Mouse (Mus musculus): ENCODE data around the gene Desi1.
"Not testable (repeated sequence)": the region's sequence is repeated elsewhere in the genome, so short reads cannot be mapped to it uniquely, and the experiment has no call there.

Desi1 gene

GRCm38 (mm10) chr15:82019288-82019687 lies 14.4 kb downstream of the Desi1 start:
- DNase-seq (ENCODE audit: low spot score in 2 of 2), result no peak

- no peak for DNase-seq (ENCODE audit: low spot score in 2 of 2)
These were observed 16.2 kb downstream of the Desi1 start for GRCm38 (mm10) chr15:82017461-82017860.

DNA sequence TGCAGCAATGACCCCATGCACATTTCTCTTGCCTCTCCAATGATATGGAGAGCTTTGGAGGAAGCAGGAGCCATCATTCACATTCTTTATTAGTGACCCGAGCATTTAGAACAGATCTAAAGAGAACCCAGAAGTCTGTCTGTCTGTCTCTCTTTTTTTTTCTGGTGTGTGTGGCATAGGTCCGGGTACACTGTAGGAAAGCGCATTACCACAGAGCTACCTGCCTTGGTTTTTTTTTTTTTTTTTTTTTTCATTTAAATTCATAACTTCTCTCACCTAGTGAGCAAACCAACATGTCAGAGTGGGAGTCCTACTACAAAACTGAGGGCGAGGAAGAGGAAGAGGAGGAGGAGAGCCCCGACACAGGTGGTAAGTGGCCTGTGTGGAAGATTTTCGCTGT lies 16.8 kb downstream of the Desi1 start:
- no peak for DNase-seq (ENCODE audit: low spot score in 2 of 2)

DNA sequence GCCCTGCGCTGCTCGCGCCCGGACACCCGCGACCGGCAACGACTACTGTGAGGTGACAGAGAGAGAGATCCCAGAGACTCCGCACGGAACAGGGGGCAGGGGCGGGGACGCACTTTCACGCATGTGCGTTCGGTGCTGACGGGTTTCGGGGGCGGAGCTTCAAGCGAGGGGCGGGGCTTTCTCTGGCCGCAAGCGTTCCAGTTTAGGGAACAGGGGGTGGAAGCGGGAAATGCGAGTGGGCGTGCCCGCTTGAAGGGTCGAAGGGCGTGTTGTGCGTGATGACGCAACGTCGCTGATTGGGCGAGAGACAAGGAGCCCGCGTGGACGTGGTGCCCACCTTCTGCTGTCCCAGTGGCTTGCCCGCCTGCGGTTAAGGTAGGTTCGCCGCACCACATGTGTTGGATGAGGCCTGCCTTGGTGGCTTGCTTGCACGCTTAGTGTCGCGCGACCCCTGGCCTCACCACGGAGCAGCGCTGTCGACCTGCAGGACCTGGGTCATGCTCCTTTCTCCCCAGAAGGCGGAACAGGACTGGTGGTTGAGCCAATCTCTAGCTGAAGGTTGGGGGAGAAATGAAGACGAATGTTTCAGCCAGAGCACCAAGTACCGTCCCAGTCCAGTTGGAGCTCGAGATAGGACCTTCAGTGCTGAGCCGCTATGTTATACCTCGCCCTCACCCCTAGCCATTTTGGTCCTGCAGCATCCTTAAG lies 17.4 kb downstream of the Desi1 start:
- peak; percentile 97 to 99 for DNase-seq (ENCODE audit: low spot score in 2 of 2)

GRCm38 (mm10) chr15:82015392-82016100 lies 18.1 kb downstream of the Desi1 start:
- peak in 1 of 2 experiments; percentile 21 for DNase-seq (ENCODE audit: low spot score in 2 of 2)

DNA sequence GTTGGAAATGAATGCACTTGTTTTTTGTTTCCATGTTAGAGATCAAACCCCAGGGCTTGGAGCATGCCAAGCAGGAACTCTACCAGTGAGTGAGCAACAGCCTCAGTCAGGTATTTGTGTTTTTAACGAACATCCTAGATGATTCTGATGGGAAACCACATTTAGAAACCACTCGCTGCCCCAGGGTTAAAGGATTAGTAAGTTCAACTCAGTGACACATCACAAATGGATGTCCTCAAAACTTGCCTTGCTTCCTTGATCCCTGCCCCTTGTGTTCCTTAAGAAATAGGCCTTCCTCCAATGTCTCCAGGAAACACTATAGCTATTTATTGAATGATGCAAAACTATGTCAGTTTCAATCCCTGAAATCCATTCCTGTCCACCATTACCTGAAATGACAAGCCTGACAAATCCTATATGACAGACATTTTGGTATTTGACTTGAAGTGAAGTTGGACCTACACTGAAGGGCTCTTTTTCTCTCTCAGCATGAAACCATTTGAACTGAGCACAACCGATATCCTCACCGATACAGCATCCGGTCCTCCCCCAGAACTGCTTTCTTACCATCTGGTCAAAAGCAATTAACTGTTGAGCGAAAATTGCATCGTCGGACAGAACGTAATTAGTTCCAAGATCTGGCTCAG lies 18.8 kb downstream of the Desi1 start:
- no peak for DNase-seq (ENCODE audit: low spot score in 2 of 2)

- no peak for DNase-seq (ENCODE audit: low spot score in 2 of 2)
These were observed 21.7 kb downstream of the Desi1 start for GRCm38 (mm10) chr15:82011947-82012346.

DNA sequence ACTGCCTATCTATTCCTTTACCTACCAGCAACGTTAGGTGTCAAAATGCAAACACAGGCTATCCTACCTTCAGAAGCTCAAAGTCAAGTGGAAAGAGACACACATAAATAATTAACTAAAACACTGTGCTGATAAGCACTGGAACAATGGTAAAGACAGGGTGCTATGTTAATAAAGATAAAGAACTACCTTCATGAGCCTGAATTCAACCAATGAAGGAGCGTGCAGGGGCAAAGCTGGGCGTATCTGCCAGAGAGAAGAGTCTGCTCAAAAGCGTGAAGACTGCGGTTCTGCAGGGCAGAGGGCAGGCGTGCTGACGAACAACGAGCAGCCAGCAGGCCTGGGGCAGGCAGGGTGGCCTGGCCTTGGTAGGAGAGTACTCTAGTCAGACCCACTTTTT lies 29.4 kb downstream of the Desi1 start:
- DNase-seq (ENCODE audit: low spot score in 2 of 2), result no peak

DNA sequence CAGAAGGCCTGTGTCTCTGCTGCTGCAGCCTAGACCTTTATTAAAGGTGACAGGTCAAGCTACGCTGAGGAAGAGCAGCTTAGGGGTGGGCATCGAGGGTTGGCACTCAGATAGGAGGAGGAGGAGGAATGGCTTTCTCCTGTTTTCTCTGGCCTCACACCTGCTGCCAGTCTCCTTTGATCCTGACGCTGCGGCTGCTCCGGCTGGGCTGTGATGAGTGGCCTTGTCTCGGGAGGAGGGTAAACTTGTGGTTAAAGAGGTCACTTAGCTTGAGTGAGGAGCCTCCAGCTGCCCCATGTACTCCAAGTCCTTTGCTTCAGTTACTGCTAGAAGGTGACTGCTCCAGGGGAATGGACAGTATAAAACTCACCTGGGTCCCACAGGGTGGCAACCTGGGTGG lies 39.7 kb downstream of the Desi1 start:
- no peak for DNase-seq (ENCODE audit: low spot score in 2 of 2)

- peak; percentile 20 to 28 for DNase-seq (ENCODE audit: low spot score in 2 of 2)
These were observed 43.1 kb downstream of the Desi1 start for GRCm38 (mm10) chr15:81990549-81990948.

DNA sequence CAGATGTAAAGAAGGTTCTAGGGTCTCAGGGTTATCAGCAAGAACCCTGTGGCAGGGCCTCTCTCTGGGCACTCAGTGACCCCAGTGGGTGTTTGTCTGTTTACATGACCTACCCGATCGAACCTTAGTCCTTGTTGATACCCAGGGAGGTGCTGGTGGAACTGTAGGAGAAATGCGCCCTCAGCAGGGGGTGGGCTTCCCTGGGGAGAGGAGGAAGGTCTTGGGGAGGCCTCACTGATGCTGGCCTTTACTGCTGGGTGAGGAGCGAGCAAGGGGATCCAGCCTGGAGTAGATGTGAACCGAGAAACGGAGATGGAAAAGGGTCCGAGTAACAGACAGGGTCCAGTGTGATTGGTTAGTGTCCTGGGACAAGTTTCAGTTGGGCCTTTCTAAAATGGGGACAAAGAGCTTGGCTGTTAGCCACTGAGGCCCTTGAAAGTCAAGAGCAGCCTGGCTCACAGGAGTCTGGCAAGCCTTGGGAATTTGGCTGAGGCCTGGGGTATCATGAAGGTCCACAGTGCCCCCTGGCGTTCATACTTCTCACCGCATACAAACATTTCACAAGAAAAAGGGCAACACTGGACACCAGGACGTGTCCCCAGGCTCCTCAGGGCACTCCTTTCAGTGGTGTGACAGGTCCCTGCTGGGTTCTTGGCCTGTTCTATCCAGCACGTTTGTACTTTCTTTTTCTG lies 44.1 kb downstream of the Desi1 start:
- peak; percentile 85 to 92 for DNase-seq (ENCODE audit: low spot score in 2 of 2)

DNA sequence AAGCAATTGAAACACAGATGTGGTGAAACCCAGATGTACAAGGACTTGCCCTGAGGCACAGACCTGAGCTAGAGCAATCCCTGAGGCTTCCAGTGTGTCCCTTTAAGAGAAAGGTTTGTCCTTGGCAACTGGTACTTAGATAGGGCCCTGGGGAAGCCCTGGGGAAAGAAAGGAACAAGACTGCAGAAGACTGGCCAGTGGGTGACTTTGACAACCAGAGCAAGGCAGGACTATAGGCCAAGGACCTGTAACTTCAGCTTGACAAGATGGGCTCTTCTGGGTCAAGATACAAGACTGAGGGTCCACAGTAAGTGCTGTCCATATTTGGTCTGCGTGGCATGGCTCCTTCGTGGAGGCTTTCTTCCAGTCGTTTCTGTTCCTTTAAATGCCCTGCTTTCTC lies 46.0 kb downstream of the Desi1 start, which contains the start of gene Xrcc6:
Gene Xrcc6, plus strand, starts transcription at position 190 of the 400 bp plus-strand sequence.
- DNase-seq (ENCODE audit: low spot score in 2 of 2), result no peak

GRCm38 (mm10) chr15:81985267-81986161 lies 48.1 kb downstream of the Desi1 start:
- DNase-seq (ENCODE audit: low spot score in 2 of 2), result no peak

GRCm38 (mm10) chr15:81982173-81982572 lies 51.5 kb downstream of the Desi1 start:
- DNase-seq (ENCODE audit: low spot score in 2 of 2), result no peak

DNA sequence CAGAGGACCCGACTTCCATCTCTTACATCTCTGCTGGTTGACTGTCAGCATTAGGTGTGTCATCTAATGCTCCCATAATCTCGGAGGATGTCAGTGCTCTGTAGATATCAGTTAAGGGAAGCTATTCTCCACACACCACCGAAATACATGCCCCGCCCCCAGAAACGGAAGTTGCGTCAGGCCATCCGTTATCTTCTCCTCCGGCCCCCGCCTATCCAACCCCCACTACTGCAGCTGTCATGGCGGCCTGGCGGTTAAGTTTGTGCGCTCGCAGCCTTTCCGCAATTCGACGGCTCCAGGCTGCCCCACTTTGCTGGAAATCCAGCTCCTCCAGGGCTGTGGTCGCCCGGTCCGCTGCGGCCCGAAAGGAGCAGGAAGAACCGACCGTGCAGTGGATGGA lies 53.3 kb downstream of the Desi1 start, which contains the start of gene 1700029P11Rik:
Gene 1700029P11Rik, plus strand, starts transcription at position 220 of the 400 bp plus-strand sequence.
- no peak for DNase-seq (ENCODE audit: low spot score in 2 of 2)

DNA sequence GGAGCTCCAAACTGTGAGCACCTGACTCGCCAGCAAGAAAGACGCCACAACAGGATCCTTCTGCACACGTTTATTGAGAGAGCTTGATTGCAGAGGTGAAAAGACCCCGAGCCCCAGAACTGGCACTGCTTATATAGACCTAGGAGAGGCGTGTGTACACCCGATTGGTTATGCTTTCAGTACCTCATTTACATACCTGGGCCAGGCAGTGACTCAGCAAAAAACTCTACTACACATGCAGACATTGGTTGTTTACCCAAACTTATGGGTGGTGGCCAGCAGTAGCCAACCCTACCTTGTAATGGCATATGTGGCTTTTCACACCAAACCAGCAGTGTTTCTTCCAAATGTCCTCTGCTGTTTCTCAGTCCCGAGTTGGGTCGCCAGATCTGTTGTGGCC lies 58.5 kb downstream of the Desi1 start:
- not testable (repeated sequence) for DNase-seq (ENCODE audit: low spot score in 2 of 2)

GRCm38 (mm10) chr15:81970498-81970897 lies 63.2 kb downstream of the Desi1 start:
- DNase-seq (ENCODE audit: low spot score in 2 of 2), result not testable (repeated sequence)

GRCm38 (mm10) chr15:81969635-81970034 lies 64.0 kb downstream of the Desi1 start:
- not testable (repeated sequence) for DNase-seq (ENCODE audit: low spot score in 2 of 2)

GRCm38 (mm10) chr15:81969173-81969572 lies 64.5 kb downstream of the Desi1 start:
- DNase-seq (ENCODE audit: low spot score in 2 of 2), result peak in 1 of 2 experiments; percentile 19

- no peak for DNase-seq (ENCODE audit: low spot score in 2 of 2)
These were observed 65.2 kb downstream of the Desi1 start for GRCm38 (mm10) chr15:81968447-81968846.

DNA sequence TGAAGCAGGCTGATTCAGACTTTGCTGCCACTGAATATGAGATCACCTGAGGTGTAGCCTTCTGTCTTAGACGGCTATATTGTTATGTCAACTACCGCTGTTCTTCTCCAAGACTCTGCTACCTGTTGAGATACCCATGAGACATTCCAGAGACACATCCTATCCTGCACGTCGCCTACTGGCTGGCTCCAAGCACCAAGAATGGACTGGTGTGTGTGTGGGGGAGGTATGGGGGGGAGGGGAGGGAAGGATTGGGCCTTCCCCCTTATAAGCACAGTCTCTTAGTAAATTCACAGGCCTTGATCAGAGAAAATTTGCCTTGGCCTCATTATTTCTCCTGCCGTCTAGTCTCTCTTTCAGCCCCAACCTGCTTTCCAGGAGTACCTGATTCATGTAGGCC lies 65.8 kb downstream of the Desi1 start:
- no peak for DNase-seq (ENCODE audit: low spot score in 2 of 2)

Measured in heart, adult 9 months (tissue).